Mouse (Mus musculus) liver, adult (tissue): ENCODE data around the gene Tgfb2.

ENCODE experiments used
- GATA4 ChIP-seq: IDR thresholded peaks from 2 replicates; pipeline ENCODE4 v1.6.1; 2014; ENCODE audit warnings: mild to moderate bottlenecking, low read length; ENCODE audit not compliant: insufficient replicate concordance

Tgfb2 gene

GRCm38 (mm10) chr1:186682606-186683005 is 23.2 kb downstream of the Tgfb2 start:
- no peak for TF ChIP-seq GATA4

DNA sequence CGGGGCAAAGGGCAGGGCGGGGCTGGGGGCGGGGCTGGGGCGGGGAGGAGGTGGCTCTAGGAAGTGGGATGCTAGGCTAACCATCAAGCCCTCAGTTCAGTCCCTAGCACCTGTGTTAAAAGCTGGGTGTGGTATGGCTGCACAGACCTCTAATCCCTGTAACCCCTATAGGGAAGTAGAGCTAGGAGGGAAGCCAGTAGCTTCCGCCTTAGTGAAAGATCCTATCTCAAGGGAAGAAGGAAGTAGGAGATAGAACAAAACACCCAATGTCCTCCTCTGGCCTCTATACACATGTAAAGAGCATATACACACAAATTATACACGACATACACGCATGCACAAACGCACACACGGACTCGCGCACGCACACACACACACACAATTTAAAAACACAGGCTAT is 28.2 kb downstream of the Tgfb2 start:
- TF ChIP-seq GATA4, result no peak

GRCm38 (mm10) chr1:186676199-186676598 is 29.6 kb downstream of the Tgfb2 start:
- TF ChIP-seq GATA4, result no peak

- TF ChIP-seq GATA4, result no peak
These were observed 30.5 kb downstream of the Tgfb2 start for GRCm38 (mm10) chr1:186675263-186675662.

- no peak for TF ChIP-seq GATA4
These were observed 31.2 kb downstream of the Tgfb2 start for GRCm38 (mm10) chr1:186674621-186675020.

DNA sequence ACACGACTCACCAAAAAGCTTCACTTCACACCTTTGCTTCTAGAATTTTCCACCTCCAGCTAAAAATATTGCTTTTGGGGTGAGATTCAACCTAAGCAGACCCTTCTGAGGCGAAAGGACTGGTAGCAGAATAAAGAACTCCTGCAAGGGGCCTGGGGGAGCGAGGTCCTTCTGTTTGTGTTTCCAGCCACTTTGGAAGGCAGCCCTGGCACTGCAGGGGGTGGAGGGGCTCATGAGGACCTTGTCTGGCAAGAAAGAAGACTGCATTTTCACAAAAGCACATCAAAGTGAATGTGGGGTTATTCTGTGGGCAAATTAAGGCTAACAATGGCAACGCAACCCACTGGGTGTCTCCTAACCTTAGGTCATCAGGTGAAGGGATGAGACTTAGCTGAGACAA is 32.6 kb downstream of the Tgfb2 start:
- TF ChIP-seq GATA4, result no peak

- no peak for TF ChIP-seq GATA4
These were observed 42.4 kb downstream of the Tgfb2 start for GRCm38 (mm10) chr1:186663412-186663811.

- no peak for TF ChIP-seq GATA4
These were observed 42.8 kb downstream of the Tgfb2 start for GRCm38 (mm10) chr1:186662996-186663395.

- no peak for TF ChIP-seq GATA4
These were observed 44.4 kb downstream of the Tgfb2 start for GRCm38 (mm10) chr1:186661206-186661921.

DNA sequence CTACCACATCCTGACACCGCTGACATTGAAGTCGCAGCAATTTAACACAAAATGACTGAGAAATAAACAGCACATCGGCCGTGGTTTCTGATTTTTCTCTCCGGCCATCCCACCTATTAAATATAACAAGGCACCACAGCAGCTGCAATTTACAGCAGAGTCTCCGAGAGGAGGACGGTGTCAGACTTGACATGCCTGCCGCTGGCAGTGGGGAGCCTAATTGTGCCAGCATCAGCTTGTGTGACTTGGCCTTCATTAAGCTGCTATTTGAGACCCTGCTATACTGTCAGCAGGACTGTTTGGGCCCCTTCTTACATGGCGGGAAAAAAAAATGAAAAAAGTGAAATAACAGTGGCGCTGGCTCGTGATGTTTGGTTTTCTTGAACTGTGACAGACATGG is 47.0 kb downstream of the Tgfb2 start:
- TF ChIP-seq GATA4, result no peak

GRCm38 (mm10) chr1:186657559-186658219 is 48.1 kb downstream of the Tgfb2 start:
- no peak for TF ChIP-seq GATA4

DNA sequence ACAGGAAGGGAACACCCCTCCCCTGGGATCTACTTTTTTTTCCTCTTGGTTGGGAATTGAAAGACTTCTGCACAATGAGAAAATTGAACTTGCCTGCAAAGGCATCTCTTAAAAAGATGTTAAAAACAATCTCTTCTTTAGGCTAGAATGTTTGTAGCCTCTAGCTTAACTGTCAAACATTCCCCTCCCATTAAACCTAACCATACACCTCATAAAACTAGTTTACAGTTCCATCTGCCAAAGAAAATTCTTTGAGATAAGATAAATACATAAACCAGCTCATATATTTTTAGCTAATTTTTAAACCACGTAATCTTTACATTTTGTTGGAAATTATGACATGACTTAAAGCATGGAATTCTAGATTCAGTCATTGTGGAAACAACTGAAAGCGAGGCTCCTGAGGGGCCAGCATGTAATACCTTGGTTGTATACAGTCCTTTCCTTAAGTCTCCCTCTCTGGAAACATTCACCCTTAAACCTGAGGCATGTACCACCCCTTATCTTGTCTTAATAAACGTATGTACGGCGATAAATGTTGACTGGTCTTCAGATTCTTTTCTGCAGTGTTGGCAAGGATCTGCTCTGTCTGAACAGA is 49.0 kb downstream of the Tgfb2 start:
- TF ChIP-seq GATA4, result no peak

DNA sequence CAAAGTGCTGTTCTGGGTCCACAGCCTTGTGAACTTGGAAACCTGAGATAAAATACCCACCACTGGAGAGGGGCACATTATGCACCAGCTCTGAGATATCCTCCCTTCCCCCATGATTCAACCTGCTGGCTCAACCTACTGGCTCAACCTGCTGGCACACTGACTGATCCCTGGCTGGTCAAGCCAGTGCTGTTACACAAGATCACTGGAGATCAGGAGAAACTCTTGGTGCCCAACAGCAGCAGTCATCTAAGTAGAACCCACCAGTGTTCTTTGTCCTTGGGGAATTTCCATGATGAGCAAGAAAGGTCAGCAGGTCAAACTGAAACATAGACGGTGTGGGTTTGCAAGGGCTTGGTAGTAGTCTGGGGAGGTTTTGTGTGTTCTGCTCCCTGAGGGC is 49.6 kb downstream of the Tgfb2 start:
- TF ChIP-seq GATA4, result no peak

- TF ChIP-seq GATA4, result no peak
These were observed 50.7 kb downstream of the Tgfb2 start for GRCm38 (mm10) chr1:186655096-186655495.

DNA sequence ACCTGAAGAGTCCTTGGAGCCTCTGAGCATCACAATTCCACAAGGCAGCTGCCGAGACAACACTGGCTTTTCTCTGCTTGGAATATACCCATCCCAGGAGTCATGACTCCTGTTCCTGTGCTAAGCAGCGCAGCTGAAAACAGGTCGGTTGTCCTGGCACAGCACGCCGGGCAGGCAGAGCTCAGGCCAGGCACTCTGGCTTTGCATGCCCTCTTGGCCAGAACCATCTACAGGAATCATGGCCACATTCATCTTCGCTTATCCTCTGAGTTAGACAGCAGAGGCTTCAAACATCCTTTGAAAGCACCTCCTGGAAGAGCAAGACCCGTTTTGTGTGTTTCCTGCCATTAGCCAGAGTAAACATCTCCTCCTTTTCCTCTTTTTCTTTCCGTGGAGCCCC is 53.6 kb downstream of the Tgfb2 start:
- no peak for TF ChIP-seq GATA4

DNA sequence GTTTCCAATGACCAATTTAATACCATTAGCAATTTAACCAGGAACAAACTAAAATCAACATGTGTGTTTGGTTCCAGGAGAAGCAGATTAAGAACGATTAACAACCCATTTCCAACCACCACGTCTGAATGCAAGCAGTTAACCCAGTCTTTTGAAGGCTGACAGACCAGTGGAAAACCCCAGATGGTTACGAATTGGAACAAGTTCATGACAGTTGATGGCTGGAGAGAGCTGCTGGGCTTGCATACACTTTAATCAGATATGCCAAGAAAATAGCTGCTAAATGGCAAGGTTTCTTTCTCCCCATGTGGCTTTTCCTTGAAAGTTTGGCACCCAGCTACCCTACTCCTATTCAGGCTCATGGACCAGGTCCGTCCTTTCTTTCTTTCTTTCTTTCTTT is 55.8 kb downstream of the Tgfb2 start:
- TF ChIP-seq GATA4, result no peak
